Mouse (Mus musculus) adrenal gland, postnatal 36 days (tissue): Measurements from ENCODE around the gene Kif17. TPM values are rescaled to one million over a fixed set of nuclear protein-coding genes. Genes with fewer than 3 reads are reported as not detected.

Experiments used
- DNase-seq, 2 experiments: peaks; one replicate each; pipeline ENCODE4 v3.0.0; 2021; ENCODE audit warnings: mixed read lengths in 1 of 2
- long read RNA-seq, 2 experiments: library from polyadenylated mRNA; stranded (forward); transcript quantifications; one replicate each; pipeline ENCODE4 v2.0.0; 2021; ENCODE audit warnings: borderline sequencing depth in 2 of 2
- total RNA-seq, 2 experiments: library from RNA; stranded (reverse); gene quantifications; 2 replicates each; pipeline ENCODE4 v1.2.3; 2021

The Kif17 gene
- total RNA-seq: 1 to 10 TPM; 1.6 to 3.5 TPM
- long read RNA-seq, experiment 1, partial matches to known transcripts: 0 of 2 reads
- long read RNA-seq, experiment 1, other reads (novel, unspliced or antisense): 2 of 2 reads
- long read RNA-seq, experiment 2: 0 reads

DNA sequence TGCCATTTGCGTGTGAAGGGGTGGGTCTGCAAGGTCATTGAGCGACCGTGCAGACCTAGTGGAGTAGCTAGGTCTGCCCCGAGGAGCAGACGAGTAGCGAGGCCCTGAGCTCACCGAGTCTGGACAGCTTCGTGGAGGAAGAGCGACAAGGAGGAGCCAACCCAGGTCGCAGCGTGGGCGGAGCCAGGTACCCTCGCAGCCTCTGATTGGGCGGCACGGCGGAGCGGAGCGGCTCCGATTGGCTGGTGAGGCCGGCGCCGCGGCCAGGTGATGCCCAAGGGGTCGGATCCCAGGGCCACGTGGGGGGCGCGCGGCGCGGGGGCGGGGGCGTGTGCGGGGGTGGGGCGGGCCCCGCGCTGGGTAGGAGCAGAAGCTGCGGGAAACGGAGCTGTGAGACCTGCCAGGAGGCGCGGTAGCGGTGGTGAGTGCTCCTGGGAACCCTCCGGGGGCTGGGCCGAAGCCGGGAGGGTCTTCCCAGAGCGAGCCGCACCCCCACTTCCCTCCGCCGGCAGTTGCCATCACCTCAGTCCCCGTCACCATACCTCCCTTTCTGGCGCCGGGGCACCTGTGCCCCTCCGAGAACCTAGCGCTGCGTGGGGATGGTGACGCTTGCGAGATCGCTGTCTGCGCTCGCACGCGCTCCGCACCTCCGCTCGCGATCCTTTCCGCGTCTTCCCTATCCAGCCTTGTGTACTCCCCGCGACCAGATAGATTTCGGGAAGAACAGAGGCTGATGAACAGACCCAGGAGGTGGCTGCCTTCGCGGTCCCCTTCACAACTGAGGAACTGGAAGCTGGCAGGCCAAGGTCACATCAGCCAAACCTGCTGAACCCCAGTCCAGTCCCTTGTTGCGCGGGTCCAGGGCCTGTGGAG is at the start of gene Kif17, which contains the start of gene Sh2d5:
TSS of gene Kif17 (plus strand) at position 348 of the 873 bp plus-strand sequence.
TSS of gene Sh2d5 (plus strand) at position 316 of the 873 bp plus-strand sequence.
- DNase-seq: peak; percentile 84 to 88

DNA sequence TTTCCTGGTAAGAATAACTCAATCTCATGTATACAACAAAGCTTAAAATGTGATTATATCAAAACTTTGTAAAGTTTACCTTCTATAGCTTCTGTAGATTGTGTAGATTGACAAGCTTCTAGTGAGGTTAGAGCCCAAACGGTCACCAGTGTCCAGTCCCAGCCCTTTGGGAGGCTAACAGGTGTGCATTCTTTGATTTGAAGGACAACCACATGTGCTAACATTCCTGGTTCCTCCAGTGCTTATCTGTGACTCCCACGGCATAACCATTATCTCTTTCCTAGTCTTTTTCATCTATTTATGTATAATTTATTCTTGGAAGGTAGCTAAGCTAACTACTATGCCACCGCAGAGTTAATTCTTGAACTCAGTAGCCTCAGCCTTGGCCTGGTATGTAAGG is 49.5 kb upstream of the Kif17 start:
- DNase-seq: no peak

DNA sequence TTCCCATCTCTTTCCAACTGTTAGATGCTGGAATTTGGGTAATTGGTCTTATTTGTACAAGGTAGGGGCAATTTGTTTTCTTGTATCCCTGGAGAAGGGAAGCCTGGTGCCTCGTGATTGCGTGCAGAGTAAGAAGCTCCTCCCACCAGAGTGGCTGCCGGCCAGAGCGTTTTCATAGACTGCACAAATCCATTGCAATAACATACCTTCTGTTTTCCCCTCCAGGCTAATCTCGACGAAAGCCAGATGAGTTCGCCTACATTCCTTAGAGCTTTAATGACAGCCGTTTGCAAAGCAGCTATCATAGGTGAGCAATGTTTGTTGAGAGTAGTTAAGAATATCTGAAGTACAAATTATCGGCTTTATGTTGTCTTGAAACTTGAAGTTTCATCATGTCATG is 48.5 kb upstream of the Kif17 start:
- no peak for DNase-seq

DNA sequence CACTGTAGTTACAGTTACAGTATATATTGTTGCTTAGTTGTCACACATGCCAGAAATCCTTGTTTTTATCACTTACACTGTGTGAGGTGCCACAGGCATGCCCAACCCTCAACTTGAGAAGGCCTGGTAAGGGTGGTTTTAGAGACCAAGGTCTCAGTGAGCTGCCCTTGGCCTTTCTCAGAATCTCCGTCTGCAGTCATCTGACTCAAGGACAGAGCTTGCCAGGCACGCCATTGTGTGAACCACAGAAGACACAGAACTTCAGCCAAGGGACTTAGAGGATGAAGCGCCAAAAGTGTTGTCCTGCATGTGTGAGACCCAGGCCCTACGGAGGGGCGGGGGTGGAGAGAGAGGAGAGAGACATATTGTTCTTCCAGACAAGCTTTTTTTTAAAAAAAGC is 40.1 kb upstream of the Kif17 start:
- peak; percentile 72 to 79 for DNase-seq

DNA sequence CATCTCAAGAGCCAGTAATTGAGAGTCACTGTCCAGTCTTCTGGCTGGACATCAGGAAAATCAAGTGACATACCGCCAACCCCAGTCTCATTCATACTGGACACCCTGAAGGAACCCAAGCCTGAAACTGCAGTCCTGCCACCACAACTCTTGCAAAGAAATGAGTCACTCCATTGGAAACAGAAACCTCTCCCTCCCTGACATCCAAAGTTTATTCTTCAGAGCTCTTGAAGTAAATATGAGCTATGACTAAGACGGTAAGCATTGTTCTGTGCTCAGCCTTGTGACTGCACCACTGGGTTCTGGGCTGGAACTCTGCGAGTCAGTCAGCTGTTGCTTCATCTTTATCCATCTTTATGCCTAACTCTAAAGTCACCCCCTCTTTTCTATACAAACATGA is 36.4 kb upstream of the Kif17 start:
- peak in 1 of 2 experiments; percentile 37 for DNase-seq

DNA sequence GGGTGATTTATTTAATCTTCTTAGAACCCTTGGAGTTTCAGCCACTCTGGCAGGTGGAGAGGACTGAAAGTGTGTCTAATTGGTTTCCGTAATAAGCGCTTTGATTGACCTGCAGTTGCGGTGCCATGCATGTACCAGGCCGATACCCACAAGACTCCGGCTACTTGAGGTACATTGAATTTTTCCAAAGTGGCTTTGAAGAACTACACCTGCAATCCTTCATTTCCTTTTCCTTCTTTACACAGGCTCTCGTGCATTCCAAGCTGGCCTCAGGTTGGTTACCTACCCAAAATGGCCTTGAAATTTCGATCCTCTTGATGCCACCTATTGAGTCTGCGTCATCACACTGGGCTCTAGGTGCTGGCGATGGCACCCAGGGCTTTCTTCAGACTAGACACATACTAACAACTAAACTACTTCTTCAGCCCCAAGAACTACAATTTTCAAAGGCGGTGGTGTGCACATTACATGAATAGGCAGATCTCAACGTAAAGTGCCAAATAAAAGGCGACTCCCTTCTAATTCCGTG is 34.5 kb upstream of the Kif17 start:
- DNase-seq: peak in 1 of 2 experiments; percentile 17

DNA sequence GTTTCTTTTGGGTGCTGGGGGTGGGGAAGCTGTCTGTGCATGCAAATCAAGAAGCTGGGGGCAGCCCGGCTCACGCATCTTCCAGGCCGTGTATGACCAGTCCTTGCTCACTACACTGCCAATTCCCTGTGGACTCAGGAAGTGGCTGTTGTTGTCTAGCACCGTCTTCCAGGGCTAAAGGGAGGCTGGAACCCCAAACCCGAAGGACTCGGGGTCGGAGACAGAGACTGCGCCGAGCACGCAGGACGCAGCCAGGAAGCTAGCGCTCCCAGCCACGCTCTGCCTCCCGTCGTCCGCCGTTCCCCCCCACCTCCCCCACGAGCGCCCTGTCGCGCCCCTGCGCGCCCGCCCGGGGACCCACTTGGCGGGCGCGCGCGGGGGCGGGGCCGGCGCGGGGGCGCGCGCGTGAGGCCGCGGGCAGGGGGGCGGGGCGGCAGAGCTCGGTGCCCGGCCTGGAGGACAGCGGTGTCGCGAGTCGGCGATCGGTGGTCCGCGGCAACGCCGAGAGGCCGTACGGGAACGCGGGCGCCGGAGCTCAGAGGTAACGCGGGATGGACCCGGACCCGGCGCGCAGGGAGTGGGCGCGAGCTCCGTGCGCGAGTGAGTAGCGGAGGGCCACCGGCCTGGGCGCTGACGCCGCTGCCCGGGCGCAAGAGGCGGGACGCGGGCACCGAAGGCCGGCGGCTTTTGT is 33.9 kb upstream of the Kif17 start, which contains the start of gene Hp1bp3:
TSS of gene Hp1bp3 (plus strand) at position 97 of the 691 bp plus-strand sequence.
- DNase-seq: peak; percentile 83 to 87

DNA sequence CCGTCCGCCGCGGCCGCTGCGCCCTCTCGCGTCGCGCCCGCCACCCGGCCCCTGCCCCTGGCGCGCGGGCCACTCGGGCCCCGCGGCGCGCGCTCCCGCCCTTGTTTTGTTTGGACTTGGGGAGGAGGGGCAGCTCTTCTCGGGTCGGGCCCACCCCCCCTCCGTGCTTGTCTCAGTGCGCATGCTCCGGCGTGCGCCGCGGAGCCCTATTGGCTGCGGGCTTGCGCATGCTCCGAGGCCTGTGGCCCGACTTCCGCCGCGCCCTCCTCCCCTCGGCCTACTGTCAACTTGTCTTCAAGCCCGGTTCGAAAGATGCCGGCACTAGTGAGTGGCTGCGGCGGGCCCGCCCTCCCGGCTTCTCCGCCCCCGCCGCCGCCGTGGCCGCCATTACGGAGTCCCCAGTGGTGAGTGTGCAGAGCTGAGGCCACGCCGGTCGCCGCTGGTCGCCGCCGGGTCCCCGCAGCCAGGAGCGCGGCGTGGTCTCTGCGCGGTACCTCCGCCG is 33.3 kb upstream of the Kif17 start:
- peak; percentile 99 for DNase-seq

DNA sequence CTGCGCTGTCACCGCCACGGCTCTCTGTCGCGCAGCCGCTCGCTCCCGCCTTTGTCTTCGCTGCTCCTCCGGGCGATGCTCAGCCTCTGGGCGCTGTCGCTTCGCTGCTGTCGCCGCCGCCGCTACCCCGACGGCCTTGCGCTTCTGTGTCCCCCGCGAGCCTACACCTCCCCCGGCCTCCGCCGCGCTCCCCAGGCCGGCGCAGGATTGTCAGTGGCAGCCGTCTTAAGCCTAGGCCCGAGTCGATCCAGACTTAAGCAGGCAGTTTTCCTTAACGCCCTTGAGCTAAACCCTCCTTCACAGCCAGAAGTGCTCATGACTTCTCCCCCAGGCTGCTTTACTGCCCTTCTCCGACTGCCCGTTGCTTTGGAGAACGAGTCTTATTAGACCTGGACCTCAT is 32.8 kb upstream of the Kif17 start:
- DNase-seq: peak in 1 of 2 experiments; percentile 36

DNA sequence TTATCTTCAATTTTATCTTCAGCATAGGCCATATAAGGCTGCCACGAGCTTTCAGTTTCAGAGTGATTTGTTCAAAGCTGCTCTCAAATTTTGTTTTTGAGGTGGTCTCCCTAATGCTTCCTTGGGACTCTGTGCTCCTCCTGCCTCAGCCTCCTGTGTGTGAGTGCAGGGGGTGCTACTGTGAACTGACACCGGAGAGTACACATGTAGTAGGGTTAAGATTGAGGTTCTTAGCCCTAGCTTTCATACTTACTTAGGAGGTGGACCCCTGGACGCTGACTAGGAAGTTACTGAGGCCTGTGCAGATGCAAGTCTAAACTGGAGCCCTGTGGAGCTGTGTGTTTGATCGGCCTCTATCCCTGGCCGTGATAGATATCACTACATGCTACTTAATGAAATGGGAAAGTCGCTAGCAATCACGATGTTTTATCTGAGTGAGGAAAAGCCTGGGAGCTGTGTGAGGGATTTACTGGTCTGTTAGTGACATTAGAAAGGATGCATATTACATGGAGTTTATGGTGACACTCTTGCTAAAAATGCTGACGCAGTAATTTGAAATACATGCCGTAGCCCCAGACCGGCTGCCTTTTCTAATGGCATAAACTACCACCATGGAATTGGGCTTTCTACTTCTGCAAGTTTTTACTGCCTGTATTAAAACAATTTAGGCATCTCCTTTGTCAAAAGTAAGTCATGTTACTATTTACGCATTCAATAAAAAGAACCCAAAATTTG is 32.1 kb upstream of the Kif17 start:
- no peak for DNase-seq

DNA sequence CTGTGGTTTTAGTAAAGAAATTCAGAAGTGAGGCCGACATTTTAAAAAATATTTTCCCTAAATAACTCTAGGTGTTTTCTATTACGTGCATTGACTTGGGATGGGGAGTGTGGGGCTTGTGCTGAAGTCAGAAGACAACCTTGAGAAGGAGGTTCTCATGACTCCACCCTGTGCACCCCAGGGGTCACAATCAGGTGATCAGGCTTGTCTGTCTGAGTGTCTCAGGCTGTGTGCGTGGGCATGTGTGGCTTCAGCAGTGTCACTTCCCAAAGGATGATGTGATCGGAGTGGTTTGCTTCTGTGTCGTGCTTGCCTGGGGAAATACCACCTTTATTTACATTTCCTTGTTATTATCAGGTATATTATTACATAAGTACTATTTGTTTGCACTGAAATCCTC is 30.9 kb upstream of the Kif17 start:
- no peak for DNase-seq

DNA sequence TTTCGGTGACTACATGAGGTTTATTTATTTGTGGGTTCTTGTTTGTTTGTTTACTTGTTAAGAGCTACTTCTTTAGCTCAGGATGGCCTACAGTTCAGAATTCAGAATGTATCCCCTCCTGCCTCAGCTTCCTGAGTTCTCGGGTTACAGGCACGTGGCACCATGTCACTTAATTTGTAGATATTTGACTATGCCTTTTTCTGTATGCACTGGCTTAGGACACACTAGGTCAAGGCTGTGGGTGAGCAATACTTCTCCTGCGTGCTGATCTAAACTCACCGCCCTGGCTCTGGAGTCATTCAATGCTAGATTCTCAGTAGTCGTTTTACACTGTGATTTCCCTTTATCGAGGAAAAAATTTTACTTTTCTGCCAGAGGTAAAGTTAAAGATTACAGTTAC is 29.5 kb upstream of the Kif17 start:
- peak; percentile 60 to 74 for DNase-seq

DNA sequence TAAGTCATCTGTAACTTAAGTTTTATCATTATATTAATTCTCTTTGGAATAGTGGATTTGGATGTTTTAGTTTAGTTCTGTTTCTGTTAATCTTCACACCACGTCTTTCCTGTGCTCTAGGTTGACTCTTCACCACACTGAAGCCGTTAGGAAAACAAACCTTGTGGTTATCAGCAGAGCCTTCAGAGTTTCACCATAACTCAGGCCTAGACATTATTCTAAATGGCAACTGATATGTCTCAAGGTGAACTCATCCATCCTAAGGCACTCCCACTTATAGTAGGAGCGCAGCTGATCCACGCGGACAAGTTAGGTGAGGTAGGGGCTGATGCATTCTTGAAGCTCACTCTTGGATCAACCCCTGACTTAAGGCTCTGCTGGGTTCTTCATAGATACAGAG is 28.8 kb upstream of the Kif17 start:
- DNase-seq: no peak

DNA sequence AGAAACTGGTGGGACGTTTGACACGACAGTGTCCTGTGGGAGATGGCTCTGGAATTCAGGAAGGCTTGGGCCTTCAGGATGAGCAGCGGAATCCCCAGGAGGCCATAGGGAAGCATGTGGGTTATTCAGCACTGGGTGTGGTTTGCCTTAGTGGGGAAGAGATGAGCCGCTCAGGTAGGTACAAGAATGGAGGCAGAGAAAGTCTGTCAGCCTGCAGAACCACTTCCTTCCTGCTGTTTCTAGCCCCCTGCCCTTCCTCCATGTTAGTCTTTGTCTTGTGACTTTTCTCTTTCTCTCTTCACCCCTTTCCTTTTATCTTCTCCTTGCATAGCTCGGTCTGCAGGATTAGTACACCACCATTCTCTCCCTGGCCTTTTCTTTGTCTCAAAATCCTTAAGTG is 27.8 kb upstream of the Kif17 start:
- no peak for DNase-seq

DNA sequence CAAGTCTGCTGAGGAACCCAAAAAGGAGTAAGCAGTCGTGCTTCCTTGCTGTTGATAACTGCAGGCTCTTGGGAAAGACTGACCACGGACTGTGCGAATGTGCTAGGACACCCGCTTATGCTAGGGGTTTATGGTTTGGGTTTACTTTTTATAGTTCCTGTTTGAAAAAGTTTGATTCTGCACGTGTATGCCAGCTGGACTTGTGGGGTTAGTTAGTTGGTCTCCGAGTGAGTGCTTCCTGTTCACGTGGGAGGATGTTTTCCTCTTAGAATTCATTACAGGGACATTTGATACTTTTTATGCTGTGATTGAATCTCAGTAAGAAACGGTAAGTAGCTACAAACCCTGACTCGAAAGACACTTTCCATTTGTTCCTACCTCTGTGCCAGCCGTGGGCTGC is 26.6 kb upstream of the Kif17 start:
- no peak for DNase-seq

DNA sequence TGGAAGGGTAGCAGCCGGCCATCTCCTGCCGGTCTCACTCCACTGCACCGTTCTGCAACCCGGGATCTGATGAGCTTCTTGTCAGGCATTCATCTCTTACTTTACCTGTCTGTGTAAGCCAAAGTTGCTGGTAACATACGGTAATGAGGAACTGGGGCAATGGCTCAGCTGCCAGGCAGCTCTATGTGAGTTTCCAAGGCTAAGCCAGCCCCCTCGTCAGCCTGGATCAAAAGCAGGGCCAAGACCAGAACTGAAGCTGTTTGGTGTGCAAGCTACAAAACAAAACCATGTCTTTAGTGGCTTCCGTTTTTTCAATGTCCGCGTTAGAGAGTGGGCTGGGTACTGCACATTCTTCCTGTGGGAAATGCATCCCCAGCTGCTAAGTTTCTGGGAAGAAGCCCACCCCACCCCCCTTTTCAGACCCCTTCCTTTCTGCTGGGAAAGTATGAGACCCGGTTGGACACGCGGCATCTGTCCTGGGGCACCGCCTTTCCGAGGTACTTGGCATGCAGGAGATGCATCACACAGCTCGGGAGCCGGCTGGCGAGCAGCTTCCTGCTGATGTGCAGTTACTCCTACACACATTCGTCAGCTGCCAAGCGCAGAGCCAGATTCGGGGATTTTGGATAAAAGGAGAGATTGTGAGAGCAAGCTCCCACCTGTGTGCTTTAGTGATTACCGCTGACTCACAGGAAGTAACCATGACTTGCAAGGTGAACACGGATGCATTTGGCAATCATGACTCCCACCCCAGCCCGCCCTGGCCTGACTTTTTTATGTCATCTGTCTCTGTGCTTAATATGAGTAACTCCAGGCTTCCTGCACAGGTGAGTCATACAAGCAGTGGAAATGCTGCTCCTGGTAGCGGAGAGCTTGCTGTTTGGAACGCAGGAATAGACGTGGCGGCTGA is 3.2 kb upstream of the Kif17 start:
- DNase-seq: no peak

DNA sequence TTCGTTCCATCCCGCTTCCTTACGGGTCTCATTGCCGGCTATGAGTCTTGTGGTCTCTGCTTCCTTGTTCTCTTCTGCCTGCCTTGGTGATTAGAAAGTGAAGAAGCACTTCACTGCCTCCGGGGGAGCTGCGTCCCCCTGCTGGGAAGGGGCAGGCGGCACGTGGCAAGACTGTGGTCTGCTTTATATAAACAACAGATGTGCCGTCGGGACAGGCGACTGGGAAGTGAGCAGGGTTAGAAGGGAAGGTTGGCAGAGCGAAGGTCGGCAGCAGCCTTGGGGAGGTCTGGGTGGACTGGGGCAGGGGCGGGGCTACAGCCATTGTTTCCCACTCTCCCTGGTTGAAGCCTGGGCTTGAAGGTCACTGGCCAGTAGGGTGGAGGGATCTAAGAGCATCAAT is 1.6 kb downstream of the Kif17 start:
- peak; percentile 10 to 35 for DNase-seq

DNA sequence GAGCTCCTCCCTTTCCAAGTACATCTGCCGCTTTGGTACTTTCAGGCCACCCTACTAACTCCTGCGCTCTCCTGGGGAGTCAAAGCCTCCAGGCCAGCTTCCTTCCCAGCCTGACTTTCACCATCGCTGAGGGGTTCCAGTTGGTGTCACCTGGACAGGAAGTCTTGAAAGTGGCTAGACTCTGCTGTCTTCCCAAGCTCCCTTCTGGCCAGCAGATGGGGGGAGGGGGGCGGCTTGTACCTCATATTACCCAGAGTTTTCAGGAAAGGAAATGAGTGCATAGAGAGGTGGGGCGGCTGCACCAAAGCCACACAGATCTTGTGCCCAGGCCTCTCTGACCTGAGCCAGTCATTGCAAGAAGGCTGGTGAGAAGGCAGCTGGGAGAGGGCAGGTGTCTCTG is 2.0 kb downstream of the Kif17 start:
- DNase-seq: no peak

DNA sequence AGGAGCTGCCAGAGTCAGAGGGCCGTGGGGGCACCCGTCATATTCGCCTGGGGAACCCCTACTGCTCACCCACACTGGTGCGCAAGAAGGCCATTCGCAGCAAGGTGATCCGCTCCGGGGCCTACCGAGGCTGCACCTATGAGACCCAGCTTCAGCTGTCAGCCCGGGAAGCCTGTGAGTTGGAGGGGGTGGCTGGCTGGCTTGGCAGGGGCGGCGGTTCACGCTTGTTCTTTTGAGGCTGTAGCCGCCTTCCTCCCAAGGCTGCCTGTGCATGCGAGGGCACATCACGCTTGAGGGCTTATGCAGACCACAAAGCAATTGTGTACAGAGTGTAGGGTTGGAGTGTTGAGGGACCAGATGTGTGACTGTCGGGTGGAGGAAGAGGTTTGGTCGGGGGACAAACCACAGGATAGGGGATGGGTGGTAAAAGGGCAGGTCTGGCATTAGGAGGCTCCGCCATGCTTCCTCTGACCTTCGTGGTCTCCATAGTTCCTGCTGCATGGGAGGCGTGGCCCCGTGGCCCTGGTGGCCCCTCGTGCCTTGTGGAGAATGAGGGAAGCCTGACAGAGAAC is 7.0 kb downstream of the Kif17 start:
- DNase-seq: no peak

DNA sequence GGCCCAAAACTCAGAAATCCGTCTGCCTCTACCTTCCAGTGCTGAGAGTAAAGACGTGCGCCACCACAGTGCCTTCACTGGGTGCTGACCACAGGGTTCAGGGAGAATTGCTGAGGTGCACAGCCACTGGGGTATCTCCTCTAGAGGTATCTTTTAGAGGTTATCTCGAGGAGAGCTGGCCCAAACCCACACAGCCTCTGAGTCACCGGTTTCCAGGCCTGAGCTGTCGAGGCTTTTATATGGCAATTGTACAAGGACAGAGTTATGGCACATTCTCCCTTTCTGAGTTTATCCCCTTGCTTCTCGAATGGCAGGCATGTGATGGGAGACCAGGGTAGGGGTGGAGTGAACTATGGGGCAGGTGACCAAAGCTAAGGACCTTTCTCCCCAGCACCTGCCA is 8.4 kb downstream of the Kif17 start:
- DNase-seq: peak; percentile 44 to 51
